Mouse (Mus musculus): ENCODE results near the gene Lsm2. TPM values are rescaled to one million over a fixed set of nuclear protein-coding genes. Genes with fewer than 3 reads are reported as not detected.

Gene Lsm2
- polyA plus RNA-seq, 1 experiment: 133 TPM

DNA sequence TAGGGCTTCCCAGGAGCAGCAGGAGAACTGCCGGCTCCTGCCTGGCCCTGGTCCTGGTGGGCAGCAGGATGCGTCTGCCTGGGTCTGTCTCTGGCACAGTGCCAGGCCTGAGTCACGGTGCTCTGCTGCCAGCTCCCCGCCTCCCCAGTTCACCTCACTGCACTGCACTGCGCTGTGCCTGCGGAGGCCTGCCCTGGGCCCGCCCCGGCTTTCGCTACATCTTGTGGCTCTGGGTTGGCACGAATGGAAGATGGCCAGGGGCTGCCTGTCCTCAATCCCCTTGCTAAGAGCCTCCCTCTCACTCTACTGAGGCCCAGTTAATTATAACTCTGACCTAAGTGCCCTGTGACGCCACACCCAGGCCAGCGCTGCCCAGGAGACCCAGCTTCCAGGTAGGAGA, 34.7 kb downstream of the Lsm2 start, which contains the start of gene Vwa7:
TSS of gene Vwa7 (plus strand) at position 204 of the 400 bp plus-strand sequence.
- Histone ChIP-seq H3ac (ENCODE audit: control insufficient read depth, insufficient read length, low read depth) (peak within 1 kb of the TSS; percentile 11), H3K27me3 (ENCODE audit: control insufficient read depth, insufficient read depth, insufficient read length) (no peaks in the 10 kb centered on the region), H3K79me3 (ENCODE audit: low read depth) (no peaks in the 10 kb centered on the region), H3K4me3 (ENCODE audit: insufficient read depth, poor library complexity, severe bottlenecking) (no peak within 1 kb of the TSS), H3K36me3 (ENCODE audit: control insufficient read depth, insufficient read depth) (peaks cover 43% of the 10 kb centered on the region), H3K79me2 (ENCODE audit: control insufficient read depth, insufficient read depth) (no peaks in the 10 kb centered on the region)
- TF ChIP-seq MYOG (IDR thresholded peaks at IDR 0.05; ENCODE audit: control insufficient read depth, extremely low read depth, insufficient read length): no peak
- TF ChIP-seq USF1 (IDR thresholded peaks at IDR 0.05; ENCODE audit: low read depth): no peak
- no peak for TF ChIP-seq MAX (IDR thresholded peaks at IDR 0.05)
- no peak for TF ChIP-seq MYOD1 (IDR thresholded peaks at IDR 0.05; ENCODE audit: control insufficient read depth, insufficient read length, low read depth)
- TF ChIP-seq CEBPB (IDR thresholded peaks at IDR 0.05; ENCODE audit: low read depth): no peak
- TF ChIP-seq CTCF (IDR thresholded peaks at IDR 0.05; ENCODE audit: control insufficient read depth, insufficient read depth, insufficient read length): no peak
- no peak for TF ChIP-seq FOSL1 (IDR thresholded peaks at IDR 0.05; ENCODE audit: insufficient read depth, low read length, poor library complexity, severe bottlenecking)

DNA sequence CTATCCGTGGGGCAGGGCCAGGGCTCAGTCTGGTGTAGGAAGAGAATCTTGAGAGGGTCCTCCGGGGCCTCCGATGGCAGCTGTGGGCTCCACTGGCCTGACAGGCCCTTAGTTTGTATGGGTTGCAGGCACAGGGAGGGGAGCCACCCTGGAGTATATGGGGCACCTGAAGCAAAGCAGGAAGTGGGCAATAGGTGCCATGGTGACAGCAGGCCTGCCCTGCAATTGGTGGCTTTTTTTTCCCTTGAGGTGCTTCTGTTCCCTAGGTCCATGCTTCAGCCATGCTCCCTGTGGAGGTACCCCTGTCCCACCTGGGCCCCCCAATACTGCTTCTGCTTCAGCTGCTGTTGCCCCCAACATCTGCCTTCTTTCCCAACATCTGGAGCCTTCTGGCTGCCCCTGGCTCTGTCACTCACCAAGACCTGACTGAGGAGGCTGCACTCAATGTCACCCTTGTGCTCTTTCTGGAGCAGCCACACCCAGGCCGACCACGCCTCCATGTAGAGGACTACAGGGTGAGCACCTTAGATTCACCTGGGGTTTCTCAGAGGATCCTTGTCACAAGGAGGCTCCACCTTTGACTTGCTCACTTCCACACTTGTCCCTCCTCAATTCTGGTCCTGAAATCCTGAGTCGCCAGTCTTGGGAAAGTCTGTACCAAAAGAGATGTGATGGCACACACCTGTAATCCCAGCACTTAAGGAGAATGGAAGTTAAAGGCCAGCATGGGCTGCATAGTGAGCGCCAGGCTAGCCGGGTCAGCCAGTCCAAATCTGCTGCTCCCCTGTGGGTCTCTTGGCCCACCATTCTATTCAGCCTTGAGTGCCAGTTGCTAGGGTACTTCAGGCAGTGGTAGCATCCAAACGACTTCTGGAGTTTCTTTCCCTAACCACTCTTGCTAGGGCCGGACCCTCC, 35.4 kb downstream of the Lsm2 start:
- no peak overlapping the region for H3K4me3 ChIP-seq (ENCODE audit: insufficient read depth, poor library complexity, severe bottlenecking)
- H3K27me3 ChIP-seq (ENCODE audit: control insufficient read depth, insufficient read depth, insufficient read length): no peaks in the 10 kb centered on the region
- no peak for TF ChIP-seq USF1 (IDR thresholded peaks at IDR 0.05; ENCODE audit: low read depth)
- H3K36me3 ChIP-seq (ENCODE audit: control insufficient read depth, insufficient read depth): peaks cover 37% of the 10 kb centered on the region
- no peaks in the 10 kb centered on the region for H3K79me3 ChIP-seq (ENCODE audit: low read depth)
- H3ac ChIP-seq (ENCODE audit: control insufficient read depth, insufficient read length, low read depth): no peak overlapping the region
- H3K79me2 ChIP-seq (ENCODE audit: control insufficient read depth, insufficient read depth): no peaks in the 10 kb centered on the region

DNA sequence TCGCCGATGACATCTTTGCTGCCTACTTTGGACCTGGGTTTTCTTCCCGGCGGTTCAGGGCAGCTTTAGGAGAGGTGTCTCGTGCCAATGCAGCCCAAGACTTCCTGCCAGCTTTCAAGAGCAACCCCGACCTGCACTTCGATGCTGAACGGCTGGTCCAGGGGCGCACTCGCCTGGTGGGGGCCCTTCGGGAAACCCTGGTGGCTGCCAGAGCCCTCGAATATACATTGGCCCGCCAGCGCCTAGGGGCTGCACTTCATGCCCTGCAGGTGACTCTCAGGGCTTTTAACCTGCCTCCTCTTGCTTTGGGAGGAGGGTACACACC, 36.0 kb downstream of the Lsm2 start:
- H3K79me2 ChIP-seq (ENCODE audit: control insufficient read depth, insufficient read depth): no peaks in the 10 kb centered on the region
- no peaks in the 10 kb centered on the region for H3K79me3 ChIP-seq (ENCODE audit: low read depth)
- H3ac ChIP-seq (ENCODE audit: control insufficient read depth, insufficient read length, low read depth): no peak overlapping the region
- no peak overlapping the region for H3K4me3 ChIP-seq (ENCODE audit: insufficient read depth, poor library complexity, severe bottlenecking)
- no peak for TF ChIP-seq CTCF (IDR thresholded peaks at IDR 0.05; ENCODE audit: control insufficient read depth, insufficient read depth, insufficient read length)
- TF ChIP-seq USF1 (IDR thresholded peaks at IDR 0.05; ENCODE audit: low read depth): no peak
- no peak for TF ChIP-seq FOSL1 (IDR thresholded peaks at IDR 0.05; ENCODE audit: insufficient read depth, low read length, poor library complexity, severe bottlenecking)
- no peak for TF ChIP-seq CEBPB (IDR thresholded peaks at IDR 0.05; ENCODE audit: low read depth)
- no peak for TF ChIP-seq MYOG (IDR thresholded peaks at IDR 0.05; ENCODE audit: control insufficient read depth, extremely low read depth, insufficient read length)
- no peak for TF ChIP-seq MAX (IDR thresholded peaks at IDR 0.05)
- no peak for TF ChIP-seq MYOD1 (IDR thresholded peaks at IDR 0.05; ENCODE audit: control insufficient read depth, insufficient read length, low read depth)
- H3K27me3 ChIP-seq (ENCODE audit: control insufficient read depth, insufficient read depth, insufficient read length): no peaks in the 10 kb centered on the region
- peaks cover 32% of the 10 kb centered on the region for H3K36me3 ChIP-seq (ENCODE audit: control insufficient read depth, insufficient read depth)

DNA sequence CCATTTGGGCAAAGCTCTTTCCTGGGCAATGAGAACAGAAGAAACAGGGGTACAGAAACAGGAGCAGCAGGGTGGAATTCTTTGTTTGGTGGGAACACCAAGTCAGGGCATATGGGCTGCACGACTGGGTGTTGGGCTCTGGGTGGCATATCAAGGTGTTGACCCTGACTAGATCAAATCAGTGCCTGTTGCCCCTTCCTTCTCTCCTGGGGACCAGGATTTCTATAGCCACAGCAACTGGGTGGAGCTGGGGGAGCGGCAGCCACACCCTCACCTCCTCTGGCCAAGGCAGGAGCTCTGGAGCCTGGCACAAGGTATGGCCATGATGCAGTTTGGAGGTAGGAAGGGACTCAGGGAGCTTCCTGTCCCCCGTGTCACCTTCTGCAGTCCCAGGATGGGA, 36.5 kb downstream of the Lsm2 start:
- no peaks in the 10 kb centered on the region for H3K79me2 ChIP-seq (ENCODE audit: control insufficient read depth, insufficient read depth)
- H3K36me3 ChIP-seq (ENCODE audit: control insufficient read depth, insufficient read depth): peaks cover 27% of the 10 kb centered on the region
- no peak overlapping the region for H3ac ChIP-seq (ENCODE audit: control insufficient read depth, insufficient read length, low read depth)
- no peaks in the 10 kb centered on the region for H3K27me3 ChIP-seq (ENCODE audit: control insufficient read depth, insufficient read depth, insufficient read length)
- no peak overlapping the region for H3K4me3 ChIP-seq (ENCODE audit: insufficient read depth, poor library complexity, severe bottlenecking)
- H3K79me3 ChIP-seq (ENCODE audit: low read depth): no peaks in the 10 kb centered on the region
- TF ChIP-seq FOSL1 (IDR thresholded peaks at IDR 0.05; ENCODE audit: insufficient read depth, low read length, poor library complexity, severe bottlenecking) (no peak), MYOD1 (IDR thresholded peaks at IDR 0.05; ENCODE audit: control insufficient read depth, insufficient read length, low read depth) (no peak), MAX (IDR thresholded peaks at IDR 0.05) (no peak), MYOG (IDR thresholded peaks at IDR 0.05; ENCODE audit: control insufficient read depth, extremely low read depth, insufficient read length) (no peak), CTCF (IDR thresholded peaks at IDR 0.05; ENCODE audit: control insufficient read depth, insufficient read depth, insufficient read length) (no peak), USF1 (IDR thresholded peaks at IDR 0.05; ENCODE audit: low read depth) (no peak), CEBPB (IDR thresholded peaks at IDR 0.05; ENCODE audit: low read depth) (no peak)

DNA sequence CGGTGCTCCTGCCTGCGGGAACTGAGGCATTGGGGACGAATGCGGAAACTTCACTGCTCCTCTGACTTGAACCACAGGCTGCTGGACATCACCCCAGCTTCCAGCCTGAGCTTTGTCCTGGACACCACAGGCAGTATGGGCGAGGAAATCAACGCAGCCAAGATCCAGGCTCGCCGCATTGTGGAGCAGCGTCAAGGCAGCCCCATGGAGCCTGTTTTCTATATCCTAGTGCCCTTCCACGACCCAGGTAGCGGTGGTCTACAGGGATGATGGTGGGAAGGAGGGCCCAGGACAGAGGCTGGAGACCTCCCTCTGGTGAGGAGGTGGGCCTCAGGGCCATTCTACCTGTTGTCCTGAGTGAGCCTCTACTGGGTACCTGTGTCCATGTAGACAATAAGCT, 38.2 kb downstream of the Lsm2 start:
- no peaks in the 10 kb centered on the region for H3K79me2 ChIP-seq (ENCODE audit: control insufficient read depth, insufficient read depth)
- peaks cover 11% of the 10 kb centered on the region for H3K36me3 ChIP-seq (ENCODE audit: control insufficient read depth, insufficient read depth)
- H3K4me3 ChIP-seq (ENCODE audit: insufficient read depth, poor library complexity, severe bottlenecking): no peak overlapping the region
- no peak for TF ChIP-seq MYOG (IDR thresholded peaks at IDR 0.05; ENCODE audit: control insufficient read depth, extremely low read depth, insufficient read length)
- TF ChIP-seq USF1 (IDR thresholded peaks at IDR 0.05; ENCODE audit: low read depth): no peak
- no peak for TF ChIP-seq MAX (IDR thresholded peaks at IDR 0.05)
- no peak for TF ChIP-seq FOSL1 (IDR thresholded peaks at IDR 0.05; ENCODE audit: insufficient read depth, low read length, poor library complexity, severe bottlenecking)
- TF ChIP-seq CTCF (IDR thresholded peaks at IDR 0.05; ENCODE audit: control insufficient read depth, insufficient read depth, insufficient read length): no peak
- no peak for TF ChIP-seq MYOD1 (IDR thresholded peaks at IDR 0.05; ENCODE audit: control insufficient read depth, insufficient read length, low read depth)
- no peak for TF ChIP-seq CEBPB (IDR thresholded peaks at IDR 0.05; ENCODE audit: low read depth)
- no peaks in the 10 kb centered on the region for H3K27me3 ChIP-seq (ENCODE audit: control insufficient read depth, insufficient read depth, insufficient read length)
- H3K79me3 ChIP-seq (ENCODE audit: low read depth): no peaks in the 10 kb centered on the region
- H3ac ChIP-seq (ENCODE audit: control insufficient read depth, insufficient read length, low read depth): no peak overlapping the region

DNA sequence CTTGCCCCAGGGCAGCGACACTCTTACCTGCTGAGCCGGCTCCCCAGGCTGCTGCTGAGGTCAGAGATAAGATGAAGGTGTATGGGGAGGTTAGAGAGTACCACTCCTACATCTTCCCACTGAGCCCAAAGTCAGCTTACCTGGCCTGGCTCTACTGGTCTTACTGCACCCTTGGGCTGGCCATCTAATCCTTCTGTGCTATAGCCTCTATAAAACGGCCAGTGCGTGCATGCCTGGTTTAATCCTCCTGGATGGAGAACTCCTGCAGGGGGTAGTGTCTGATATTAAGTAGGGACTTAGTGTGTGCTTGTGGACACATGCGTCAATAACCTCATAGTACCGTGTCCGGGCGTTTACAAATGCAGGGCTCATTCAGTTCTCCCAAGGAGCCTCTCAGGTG, 38.9 kb downstream of the Lsm2 start:
- Histone ChIP-seq H3ac (ENCODE audit: control insufficient read depth, insufficient read length, low read depth) (no peak overlapping the region), H3K36me3 (ENCODE audit: control insufficient read depth, insufficient read depth) (peaks cover 7% of the 10 kb centered on the region), H3K79me2 (ENCODE audit: control insufficient read depth, insufficient read depth) (no peaks in the 10 kb centered on the region), H3K79me3 (ENCODE audit: low read depth) (no peaks in the 10 kb centered on the region), H3K27me3 (ENCODE audit: control insufficient read depth, insufficient read depth, insufficient read length) (no peaks in the 10 kb centered on the region), H3K4me3 (ENCODE audit: insufficient read depth, poor library complexity, severe bottlenecking) (no peak overlapping the region)
- TF ChIP-seq CEBPB (IDR thresholded peaks at IDR 0.05; ENCODE audit: low read depth) (no peak), FOSL1 (IDR thresholded peaks at IDR 0.05; ENCODE audit: insufficient read depth, low read length, poor library complexity, severe bottlenecking) (no peak), MYOG (IDR thresholded peaks at IDR 0.05; ENCODE audit: control insufficient read depth, extremely low read depth, insufficient read length) (no peak), MYOD1 (IDR thresholded peaks at IDR 0.05; ENCODE audit: control insufficient read depth, insufficient read length, low read depth) (no peak)

Data from C2C12 (cell line).